ENCODE assay signal across 9 mouse cellular contexts in the genomic region with DNA sequence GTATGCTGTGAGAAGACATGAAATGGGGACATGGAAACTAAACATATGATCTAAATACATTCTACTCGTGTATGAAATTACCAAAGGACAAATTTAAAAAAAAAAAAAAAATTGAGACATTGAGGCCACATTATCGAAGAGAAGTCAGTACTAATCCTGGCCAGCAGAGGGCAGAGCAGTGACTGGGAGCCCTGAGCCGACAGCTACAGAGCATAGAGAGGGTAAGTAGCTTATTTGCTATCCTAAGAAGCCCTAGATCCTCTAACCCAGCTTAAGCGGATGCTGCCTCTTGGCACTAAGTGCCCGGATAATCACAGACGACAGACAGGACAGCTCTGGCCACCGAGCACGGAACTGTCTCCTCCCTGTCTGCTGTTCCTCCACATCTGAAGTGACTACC. TPM values are rescaled to one million over a fixed set of nuclear protein-coding genes. Genes with fewer than 3 reads are reported as not detected.
A peak's percentile ranks its signal among the peaks of the same experiment; 100 is the strongest.
DNase-seq lines count a peak whose midpoint lies in the region; ATAC-seq and TF ChIP-seq lines count a peak whose summit lies in the region.
"Had no signal": no experiment of that assay in that cellular context is flagged by ENCODE, and none has a peak within 500 bp of the region (broad histone marks: within the 10 kb centered on the region; RNA-seq: fewer than 3 reads in every experiment).

No protein-coding gene starts in this region.

- DNase-seq in ES-CJ7 (ENCODE audit: low read depth, low spot score): peak; percentile 65
- DNase-seq in cerebellum, adult 11-12 months: peak; percentile 67
- peak; percentile 83 for DNase-seq in forebrain, embryonic 14.5 days (ENCODE audit: low spot score)
- DNase-seq in intestine, embryonic 14.5 days (ENCODE audit: low spot score): peak; percentile 86
- peak; percentile 12 to 24 (median 16) for DNase-seq in liver, embryonic 14.5 days (ENCODE audit: low read depth in 3 of 3, low spot score in 3 of 3)
- DNase-seq in urinary bladder, postnatal 36 days (ENCODE audit: low spot score in 2 of 2): peak; percentile 35 to 61

- ATAC-seq in forebrain, embryonic 14.5 days: peak; percentile 75
- ATAC-seq in intestine, embryonic 14.5 days (replicated peaks; ENCODE audit: low FRiP score, low TSS enrichment, low read depth): no peak
- ATAC-seq in liver, embryonic 14.5 days (ENCODE audit: insufficient read depth): no peak
- ATAC-seq in neutrophil, adult 5-6 weeks (ENCODE audit: extremely low read depth, insufficient number of reproducible peaks, low FRiP score, poor library complexity, severe bottlenecking): peak; percentile 80

- no peak overlapping the region for H3K4me2 ChIP-seq in forebrain, embryonic 14.5 days (ENCODE audit: low read length)
- H3K4me2 ChIP-seq in intestine, embryonic 14.5 days (ENCODE audit: low read length): no peak overlapping the region
- no peak overlapping the region for H3K4me2 ChIP-seq in liver, embryonic 14.5 days (ENCODE audit: low read depth)

- H3K4me1 ChIP-seq in forebrain, embryonic 14.5 days (ENCODE audit: control insufficient read depth, insufficient read depth, low read length): no peaks in the 10 kb centered on the region
- peaks cover 10% of the 10 kb centered on the region for H3K4me1 ChIP-seq in intestine, embryonic 14.5 days (replicated peaks; ENCODE audit: control insufficient read depth, insufficient read depth, low read length)
- H3K4me1 ChIP-seq in liver, embryonic 14.5 days (replicated peaks; ENCODE audit: control insufficient read depth in 2 of 2, insufficient read depth in 2 of 2, low read length in 1 of 2): peaks cover 0 to 4% of the 10 kb centered on the region in 2 experiments; a peak in 1 of 4 replicates
- H3K4me1 ChIP-seq: hindbrain, embryonic 15.5 days had no signal

- no peak overlapping the region for H3K9ac ChIP-seq in forebrain, embryonic 14.5 days (ENCODE audit: low read length)
- H3K9ac ChIP-seq in intestine, embryonic 14.5 days (ENCODE audit: low read length): no peak overlapping the region
- no peak overlapping the region for H3K9ac ChIP-seq in liver, embryonic 14.5 days (replicated peaks)
- H3K9ac ChIP-seq: hindbrain, embryonic 15.5 days had no signal

- 48% methylated on average over 8 of the region's 8 CpGs for WGBS in forebrain, embryonic 14.5 days
- 43% methylated on average over 8 of the region's 8 CpGs for WGBS in intestine, embryonic 14.5 days
- WGBS in liver, embryonic 14.5 days (ENCODE audit: insufficient replicate concordance): 52% methylated on average over 8 of the region's 8 CpGs

- peak; percentile 35 for TF ChIP-seq CTCF in C2C12 (IDR thresholded peaks at IDR 0.05; ENCODE audit: control insufficient read depth, insufficient read depth, insufficient read length)
- peak; percentile 81 for TF ChIP-seq CTCF in liver, embryonic 14.5 days (IDR thresholded peaks at IDR 0.05; ENCODE audit: low read depth)

- no peaks in the 10 kb centered on the region for H3K9me3 ChIP-seq in forebrain, embryonic 14.5 days (replicated peaks; ENCODE audit: control insufficient read depth, low read length)
- no peaks in the 10 kb centered on the region for H3K9me3 ChIP-seq in intestine, embryonic 14.5 days (ENCODE audit: control insufficient read depth, low read length)
- H3K9me3 ChIP-seq in liver, embryonic 14.5 days (ENCODE audit: control insufficient read depth, low read length): no peaks in the 10 kb centered on the region
- H3K9me3 ChIP-seq: hindbrain, embryonic 15.5 days had no signal

- H3K4me3 ChIP-seq in C2C12 (ENCODE audit: insufficient read depth, poor library complexity, severe bottlenecking): no peak overlapping the region
- no peak overlapping the region for H3K4me3 ChIP-seq in forebrain, embryonic 14.5 days (ENCODE audit: low read depth, low read length)
- H3K4me3 ChIP-seq in intestine, embryonic 14.5 days (ENCODE audit: low read depth, low read length): no peak overlapping the region
- H3K4me3 ChIP-seq in liver, embryonic 14.5 days (ENCODE audit: insufficient read depth in 1 of 2, low read depth in 2 of 2, low read length in 2 of 2): no peak overlapping the region
- H3K4me3 ChIP-seq: hindbrain, embryonic 15.5 days had no signal

- no peaks in the 10 kb centered on the region for H3K27me3 ChIP-seq in C2C12 (ENCODE audit: control insufficient read depth, insufficient read depth, insufficient read length)
- no peaks in the 10 kb centered on the region for H3K27me3 ChIP-seq in forebrain, embryonic 14.5 days (replicated peaks; ENCODE audit: control insufficient read depth, insufficient read depth, low read length)
- no peaks in the 10 kb centered on the region for H3K27me3 ChIP-seq in intestine, embryonic 14.5 days (replicated peaks; ENCODE audit: control insufficient read depth, insufficient read depth, low read length)
- H3K27me3 ChIP-seq in liver, embryonic 14.5 days (ENCODE audit: control insufficient read depth, insufficient read depth, low read length): no peaks in the 10 kb centered on the region
- H3K27me3 ChIP-seq: hindbrain, embryonic 15.5 days had no signal

- H3K79me2 ChIP-seq in C2C12 (ENCODE audit: control insufficient read depth, insufficient read depth): no peaks in the 10 kb centered on the region

- no peak overlapping the region for H3K27ac ChIP-seq in forebrain, embryonic 14.5 days (ENCODE audit: low read depth, low read length)
- no peak overlapping the region for H3K27ac ChIP-seq in intestine, embryonic 14.5 days (ENCODE audit: low read depth)
- H3K27ac ChIP-seq in liver, embryonic 14.5 days: no peak overlapping the region
- H3K27ac ChIP-seq: hindbrain, embryonic 15.5 days had no signal

- peaks cover 34% of the 10 kb centered on the region for H3K36me3 ChIP-seq in C2C12 (ENCODE audit: control insufficient read depth, insufficient read depth)
- peaks cover 75% of the 10 kb centered on the region for H3K36me3 ChIP-seq in forebrain, embryonic 14.5 days (ENCODE audit: control insufficient read depth, insufficient read depth, low read length)
- H3K36me3 ChIP-seq in intestine, embryonic 14.5 days (ENCODE audit: control insufficient read depth, insufficient read depth, low read length): peaks cover 82% of the 10 kb centered on the region
- peaks cover 5% of the 10 kb centered on the region for H3K36me3 ChIP-seq in liver, embryonic 14.5 days (replicated peaks; ENCODE audit: control insufficient read depth, insufficient read depth, low read depth)

- H3ac ChIP-seq in C2C12 (ENCODE audit: control insufficient read depth, insufficient read length, low read depth): no peak overlapping the region

- no peaks in the 10 kb centered on the region for H3K79me3 ChIP-seq in C2C12 (ENCODE audit: low read depth)

- TF ChIP-seq EP300 in liver, embryonic 14.5 days (IDR thresholded peaks at IDR 0.05; ENCODE audit: low read depth): no peak

TF ChIP-seq in C2C12, 6 proteins besides CTCF, POLR2A, EP300 and RAD21:
- TF ChIP-seq FOSL1 (IDR thresholded peaks at IDR 0.05; ENCODE audit: insufficient read depth, low read length, poor library complexity, severe bottlenecking) (no peak), MYOG (IDR thresholded peaks at IDR 0.05; ENCODE audit: control insufficient read depth, extremely low read depth, insufficient read length) (no peak), USF1 (IDR thresholded peaks at IDR 0.05; ENCODE audit: low read depth) (no peak), MAX (IDR thresholded peaks at IDR 0.05) (no peak), MYOD1 (IDR thresholded peaks at IDR 0.05; ENCODE audit: control insufficient read depth, insufficient read length, low read depth) (no peak), CEBPB (IDR thresholded peaks at IDR 0.05; ENCODE audit: low read depth) (no peak)
TF ChIP-seq in C2C12: peak in this region for 0.

RNA-seq across cellular contexts. Expression of a gene that starts 21.7 kb away (rescaled TPM):
- polyA plus RNA-seq in C2C12 (2012; fragmentation: generic; extraction: Trizol): 192 TPM
- 295 and 305 TPM in 2 replicates for polyA plus RNA-seq in forebrain, embryonic 14.5 days (2014; fragmentation: Nextera tagmentation; extraction: Ambion mirVana)
- polyA plus RNA-seq in intestine, embryonic 14.5 days (2014; fragmentation: Nextera tagmentation; extraction: Ambion mirVana): 242 and 273 TPM in 2 replicates
- 33.3 and 66.9 TPM in 2 replicates for polyA plus RNA-seq in liver, embryonic 14.5 days (2012; rRNA removed)
- polyA plus RNA-seq in liver, embryonic 14.5 days (2014; fragmentation: Nextera tagmentation; extraction: Ambion mirVana): 148 TPM in 2 replicates
- total RNA-seq in neutrophil, adult 5-6 weeks (2017): 76.6 and 118 TPM in 2 replicates

RNA-seq across cellular contexts. Expression of a gene that starts 27.8 kb away (rescaled TPM):
- polyA plus RNA-seq in C2C12 (2012; fragmentation: generic; extraction: Trizol): 10.2 TPM
- 12.5 and 13.1 TPM in 2 replicates for polyA plus RNA-seq in forebrain, embryonic 14.5 days (2014; fragmentation: Nextera tagmentation; extraction: Ambion mirVana)
- polyA plus RNA-seq in intestine, embryonic 14.5 days (2014; fragmentation: Nextera tagmentation; extraction: Ambion mirVana): 13.7 and 14.4 TPM in 2 replicates
- polyA plus RNA-seq in liver, embryonic 14.5 days (2012; rRNA removed): 2.5 and 3.6 TPM in 2 replicates
- polyA plus RNA-seq in liver, embryonic 14.5 days (2014; fragmentation: Nextera tagmentation; extraction: Ambion mirVana): 4.1 and 4.2 TPM in 2 replicates
- total RNA-seq in neutrophil, adult 5-6 weeks (2017): 29.8 and 32.6 TPM in 2 replicates

Comparison
In these comparisons a context has a peak if more than half of its experiments do, and no peak if none do; other contexts are left out.
1. DNase-seq: peak in every context shown above with its lines; median percentile 86 in intestine, embryonic 14.5 days; 83 in forebrain, embryonic 14.5 days; 67 in cerebellum, adult 11-12 months; 65 in ES-CJ7; 48 in urinary bladder, postnatal 36 days; 16 in liver, embryonic 14.5 days.
2. ATAC-seq: peak in forebrain, embryonic 14.5 days (single experiment) and neutrophil, adult 5-6 weeks (single experiment); none in intestine, embryonic 14.5 days (single experiment) and liver, embryonic 14.5 days (single experiment).